Mouse (Mus musculus): ENCODE measurements around the gene Cntn4. TPM values are rescaled to one million over a fixed set of nuclear protein-coding genes. Genes with fewer than 3 reads are reported as not detected.

The Cntn4 gene
- polyA plus RNA-seq, 1 experiment from 2014 or later: 56.3 TPM

GRCm38 (mm10) chr6:105742026-105742425, 64.6 kb downstream of the Cntn4 start:
- Histone ChIP-seq H3K27ac (ENCODE audit: low read depth, low read length) (no peak overlapping the region), H3K9me3 (ENCODE audit: control insufficient read depth, low read length) (no peaks in the 10 kb centered on the region), H3K4me1 (ENCODE audit: control insufficient read depth, insufficient read depth, low read length) (no peaks in the 10 kb centered on the region), H3K9ac (replicated peaks; ENCODE audit: low read depth, low read length) (no peak overlapping the region), H3K4me3 (ENCODE audit: low read depth, low read length) (no peak overlapping the region), H3K27me3 (ENCODE audit: control insufficient read depth, insufficient read depth, low read length) (no peaks in the 10 kb centered on the region), H3K36me3 (ENCODE audit: control insufficient read depth, insufficient read depth, low read length) (no peaks in the 10 kb centered on the region), H3K4me2 (ENCODE audit: low read depth, low read length) (no peak overlapping the region)
- WGBS: 26% methylated on average over 6 of the region's 6 CpGs
- ATAC-seq (ENCODE audit: low read depth): no peak

GRCm38 (mm10) chr6:105780616-105781015, 103.2 kb downstream of the Cntn4 start:
- H3K4me3 ChIP-seq (ENCODE audit: low read depth, low read length): no peak overlapping the region
- no peaks in the 10 kb centered on the region for H3K27me3 ChIP-seq (ENCODE audit: control insufficient read depth, insufficient read depth, low read length)
- no peaks in the 10 kb centered on the region for H3K36me3 ChIP-seq (ENCODE audit: control insufficient read depth, insufficient read depth, low read length)
- no peaks in the 10 kb centered on the region for H3K9me3 ChIP-seq (ENCODE audit: control insufficient read depth, low read length)
- no peak overlapping the region for H3K9ac ChIP-seq (replicated peaks; ENCODE audit: low read depth, low read length)
- no peak overlapping the region for H3K4me2 ChIP-seq (ENCODE audit: low read depth, low read length)
- no peak overlapping the region for H3K27ac ChIP-seq (ENCODE audit: low read depth, low read length)
- H3K4me1 ChIP-seq (ENCODE audit: control insufficient read depth, insufficient read depth, low read length): no peaks in the 10 kb centered on the region
- 94% methylated on average over 1 of the region's 1 CpGs for WGBS
- ATAC-seq (ENCODE audit: low read depth): no peak

- Histone ChIP-seq H3K4me1 (ENCODE audit: control insufficient read depth, insufficient read depth, low read length) (no peaks in the 10 kb centered on the region), H3K4me3 (ENCODE audit: low read depth, low read length) (no peak overlapping the region), H3K9ac (replicated peaks; ENCODE audit: low read depth, low read length) (no peak overlapping the region), H3K27me3 (ENCODE audit: control insufficient read depth, insufficient read depth, low read length) (no peaks in the 10 kb centered on the region), H3K36me3 (ENCODE audit: control insufficient read depth, insufficient read depth, low read length) (no peaks in the 10 kb centered on the region), H3K9me3 (ENCODE audit: control insufficient read depth, low read length) (no peaks in the 10 kb centered on the region), H3K27ac (ENCODE audit: low read depth, low read length) (no peak overlapping the region), H3K4me2 (ENCODE audit: low read depth, low read length) (no peak overlapping the region)
- 95% methylated on average over 2 of the region's 2 CpGs for WGBS
- no peak for ATAC-seq (ENCODE audit: low read depth)
Measured at GRCm38 (mm10) chr6:105788462-105788861, 111.0 kb downstream of the Cntn4 start.

GRCm38 (mm10) chr6:105835099-105835498, 157.6 kb downstream of the Cntn4 start:
- Histone ChIP-seq H3K9me3 (ENCODE audit: control insufficient read depth, low read length) (no peaks in the 10 kb centered on the region), H3K9ac (replicated peaks; ENCODE audit: low read depth, low read length) (no peak overlapping the region), H3K4me2 (ENCODE audit: low read depth, low read length) (no peak overlapping the region), H3K4me3 (ENCODE audit: low read depth, low read length) (no peak overlapping the region), H3K4me1 (ENCODE audit: control insufficient read depth, insufficient read depth, low read length) (no peaks in the 10 kb centered on the region), H3K27ac (ENCODE audit: low read depth, low read length) (no peak overlapping the region), H3K36me3 (ENCODE audit: control insufficient read depth, insufficient read depth, low read length) (no peaks in the 10 kb centered on the region), H3K27me3 (ENCODE audit: control insufficient read depth, insufficient read depth, low read length) (no peaks in the 10 kb centered on the region)
- no peak for ATAC-seq (ENCODE audit: low read depth)

GRCm38 (mm10) chr6:105847296-105847695, 169.8 kb downstream of the Cntn4 start:
- no peak; the same call in 1 of the 2 replicates for ATAC-seq (ENCODE audit: low read depth)
- 57% methylated on average over 1 of the region's 1 CpGs for WGBS

GRCm38 (mm10) chr6:105892838-105893237, 215.4 kb downstream of the Cntn4 start:
- WGBS: 82% methylated on average over 4 of the region's 4 CpGs
- no peaks in the 10 kb centered on the region for H3K27me3 ChIP-seq (ENCODE audit: control insufficient read depth, insufficient read depth, low read length)
- H3K36me3 ChIP-seq (ENCODE audit: control insufficient read depth, insufficient read depth, low read length): no peaks in the 10 kb centered on the region
- no peak overlapping the region for H3K27ac ChIP-seq (ENCODE audit: low read depth, low read length)
- no peaks in the 10 kb centered on the region for H3K9me3 ChIP-seq (ENCODE audit: control insufficient read depth, low read length)
- H3K4me1 ChIP-seq (ENCODE audit: control insufficient read depth, insufficient read depth, low read length): no peaks in the 10 kb centered on the region
- H3K9ac ChIP-seq (replicated peaks; ENCODE audit: low read depth, low read length): no peak overlapping the region
- H3K4me3 ChIP-seq (ENCODE audit: low read depth, low read length): no peak overlapping the region
- H3K4me2 ChIP-seq (ENCODE audit: low read depth, low read length): no peak overlapping the region
- no peak for ATAC-seq (ENCODE audit: low read depth)

More at GRCm38 (mm10) chr6:105847296-105847695, 169.8 kb downstream of the Cntn4 start:
- H3K4me2 ChIP-seq (ENCODE audit: low read depth, low read length): no peak overlapping the region
- no peak overlapping the region for H3K4me3 ChIP-seq (ENCODE audit: low read depth, low read length)
- H3K36me3 ChIP-seq (ENCODE audit: control insufficient read depth, insufficient read depth, low read length): no peaks in the 10 kb centered on the region
- H3K9ac ChIP-seq (replicated peaks; ENCODE audit: low read depth, low read length): no peak overlapping the region
- H3K9me3 ChIP-seq (ENCODE audit: control insufficient read depth, low read length): no peaks in the 10 kb centered on the region
- no peaks in the 10 kb centered on the region for H3K4me1 ChIP-seq (ENCODE audit: control insufficient read depth, insufficient read depth, low read length)
- no peaks in the 10 kb centered on the region for H3K27me3 ChIP-seq (ENCODE audit: control insufficient read depth, insufficient read depth, low read length)
- H3K27ac ChIP-seq (ENCODE audit: low read depth, low read length): no peak overlapping the region

- Histone ChIP-seq H3K9ac (replicated peaks; ENCODE audit: low read depth, low read length) (no peak overlapping the region), H3K4me2 (ENCODE audit: low read depth, low read length) (no peak overlapping the region), H3K4me1 (ENCODE audit: control insufficient read depth, insufficient read depth, low read length) (no peaks in the 10 kb centered on the region), H3K27me3 (ENCODE audit: control insufficient read depth, insufficient read depth, low read length) (no peaks in the 10 kb centered on the region), H3K27ac (ENCODE audit: low read depth, low read length) (no peak overlapping the region), H3K4me3 (ENCODE audit: low read depth, low read length) (no peak overlapping the region), H3K36me3 (ENCODE audit: control insufficient read depth, insufficient read depth, low read length) (no peaks in the 10 kb centered on the region), H3K9me3 (ENCODE audit: control insufficient read depth, low read length) (no peaks in the 10 kb centered on the region)
- WGBS: 91% methylated on average over 1 of the region's 1 CpGs
- ATAC-seq (ENCODE audit: low read depth): no peak
Measured at GRCm38 (mm10) chr6:105938485-105938884, 261.0 kb downstream of the Cntn4 start.

GRCm38 (mm10) chr6:105939303-105939702, 261.8 kb downstream of the Cntn4 start:
- Histone ChIP-seq H3K27me3 (ENCODE audit: control insufficient read depth, insufficient read depth, low read length) (no peaks in the 10 kb centered on the region), H3K4me2 (ENCODE audit: low read depth, low read length) (no peak overlapping the region), H3K36me3 (ENCODE audit: control insufficient read depth, insufficient read depth, low read length) (no peaks in the 10 kb centered on the region), H3K4me1 (ENCODE audit: control insufficient read depth, insufficient read depth, low read length) (no peaks in the 10 kb centered on the region), H3K4me3 (ENCODE audit: low read depth, low read length) (no peak overlapping the region), H3K9me3 (ENCODE audit: control insufficient read depth, low read length) (no peaks in the 10 kb centered on the region), H3K9ac (replicated peaks; ENCODE audit: low read depth, low read length) (no peak overlapping the region), H3K27ac (ENCODE audit: low read depth, low read length) (no peak overlapping the region)
- ATAC-seq (ENCODE audit: low read depth): no peak
- WGBS: 83% methylated on average over 2 of the region's 2 CpGs

GRCm38 (mm10) chr6:105940591-105940990, 263.1 kb downstream of the Cntn4 start:
- H3K4me1 ChIP-seq (ENCODE audit: control insufficient read depth, insufficient read depth, low read length): no peaks in the 10 kb centered on the region
- H3K4me2 ChIP-seq (ENCODE audit: low read depth, low read length): no peak overlapping the region
- H3K9ac ChIP-seq (replicated peaks; ENCODE audit: low read depth, low read length): no peak overlapping the region
- no peak overlapping the region for H3K4me3 ChIP-seq (ENCODE audit: low read depth, low read length)
- H3K36me3 ChIP-seq (ENCODE audit: control insufficient read depth, insufficient read depth, low read length): no peaks in the 10 kb centered on the region
- no peak for ATAC-seq (ENCODE audit: low read depth)
- no peak overlapping the region for H3K27ac ChIP-seq (ENCODE audit: low read depth, low read length)
- no peaks in the 10 kb centered on the region for H3K9me3 ChIP-seq (ENCODE audit: control insufficient read depth, low read length)
- H3K27me3 ChIP-seq (ENCODE audit: control insufficient read depth, insufficient read depth, low read length): no peaks in the 10 kb centered on the region

GRCm38 (mm10) chr6:105991492-105991891, 314.0 kb downstream of the Cntn4 start:
- H3K27ac ChIP-seq (ENCODE audit: low read depth, low read length): no peak overlapping the region
- no peaks in the 10 kb centered on the region for H3K9me3 ChIP-seq (ENCODE audit: control insufficient read depth, low read length)
- H3K4me2 ChIP-seq (ENCODE audit: low read depth, low read length): no peak overlapping the region
- H3K36me3 ChIP-seq (ENCODE audit: control insufficient read depth, insufficient read depth, low read length): no peaks in the 10 kb centered on the region
- H3K27me3 ChIP-seq (ENCODE audit: control insufficient read depth, insufficient read depth, low read length): no peaks in the 10 kb centered on the region
- no peak overlapping the region for H3K4me3 ChIP-seq (ENCODE audit: low read depth, low read length)
- 88% methylated on average over 1 of the region's 1 CpGs for WGBS
- no peak overlapping the region for H3K9ac ChIP-seq (replicated peaks; ENCODE audit: low read depth, low read length)
- ATAC-seq (ENCODE audit: low read depth): no peak
- H3K4me1 ChIP-seq (ENCODE audit: control insufficient read depth, insufficient read depth, low read length): no peaks in the 10 kb centered on the region
